Mouse (Mus musculus) urinary bladder, postnatal 14 days (tissue): ENCODE data around the gene Fibp.
"Not testable (repeated sequence)": the region's sequence is repeated elsewhere in the genome, so short reads cannot be mapped to it uniquely, and the experiment has no call there.

ENCODE experiments used
- DNase-seq: peaks from one replicate; pipeline ENCODE4 v3.0.0; 2021; ENCODE audit warnings: low spot score

The Fibp gene

DNA sequence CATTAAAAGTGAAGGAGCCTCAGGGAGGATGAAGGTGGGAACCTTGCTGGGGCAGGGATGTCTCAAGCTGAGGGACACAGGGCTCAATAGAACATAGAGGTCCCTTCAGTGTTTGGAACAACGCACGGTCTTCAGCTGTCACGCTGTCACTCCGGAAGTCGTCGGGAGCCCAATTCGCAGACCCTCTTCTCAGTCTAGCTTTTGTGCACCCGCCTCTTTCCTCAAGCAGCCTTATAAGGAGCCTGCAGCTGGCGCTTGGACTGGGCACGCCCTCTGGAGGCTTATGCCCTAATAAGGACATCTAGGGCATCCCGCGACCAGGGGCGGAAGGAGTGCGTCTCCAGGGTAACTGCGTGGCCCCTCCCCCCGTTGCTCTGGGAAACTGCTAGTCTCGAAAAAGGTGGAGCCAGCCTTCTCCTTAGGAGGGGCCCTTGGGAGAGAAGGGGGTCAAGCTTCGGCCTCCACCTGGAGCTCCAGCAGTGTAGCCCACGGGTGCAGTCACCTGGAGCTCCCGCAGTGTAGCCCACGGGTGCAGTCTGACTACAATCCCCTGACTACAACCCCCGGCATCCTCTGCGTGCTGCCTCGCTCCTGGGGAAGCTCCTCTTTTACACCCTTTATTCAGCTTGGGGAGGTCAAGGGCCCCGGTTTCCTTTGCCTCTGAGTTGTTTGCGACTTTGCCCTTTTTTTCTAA is 28.6 kb downstream of the Fibp start:
- DNase-seq = peak; percentile 98

GRCm38 (mm10) chr19:5489721-5490120 is 29.3 kb downstream of the Fibp start:
- not testable (repeated sequence) for DNase-seq

- DNase-seq = peak; percentile 94
Observed at GRCm38 (mm10) chr19:5490313-5490897, 30.0 kb downstream of the Fibp start, which contains the start of gene Cfl1. TSS of gene Cfl1 (plus strand) at chr19:5490455.

- peak; percentile 82 for DNase-seq
Observed at GRCm38 (mm10) chr19:5490898-5491708, 30.7 kb downstream of the Fibp start.

GRCm38 (mm10) chr19:5492641-5493040 is 32.2 kb downstream of the Fibp start:
- no peak for DNase-seq

GRCm38 (mm10) chr19:5493301-5493721 is 32.9 kb downstream of the Fibp start:
- not testable (repeated sequence) for DNase-seq

- no peak for DNase-seq
Observed at GRCm38 (mm10) chr19:5494314-5494713, 33.9 kb downstream of the Fibp start.

GRCm38 (mm10) chr19:5495353-5496051 is 35.1 kb downstream of the Fibp start:
- no peak for DNase-seq

- DNase-seq = no peak
Observed at GRCm38 (mm10) chr19:5496052-5496370, 35.6 kb downstream of the Fibp start.

- no peak for DNase-seq
Observed at GRCm38 (mm10) chr19:5500330-5500875, 40.0 kb downstream of the Fibp start.

- no peak for DNase-seq
Observed at GRCm38 (mm10) chr19:5503687-5504086, 43.3 kb downstream of the Fibp start, which contains the start of gene 1700020D05Rik. TSS of gene 1700020D05Rik (minus strand) at chr19:5503787.

GRCm38 (mm10) chr19:5510031-5511026 is 49.9 kb downstream of the Fibp start, which contains the start of gene Snx32:
TSS of gene Snx32 (minus strand) at chr19:5510538.
- DNase-seq = peak; percentile 96

GRCm38 (mm10) chr19:5511074-5511632 is 50.7 kb downstream of the Fibp start:
- no peak for DNase-seq

DNA sequence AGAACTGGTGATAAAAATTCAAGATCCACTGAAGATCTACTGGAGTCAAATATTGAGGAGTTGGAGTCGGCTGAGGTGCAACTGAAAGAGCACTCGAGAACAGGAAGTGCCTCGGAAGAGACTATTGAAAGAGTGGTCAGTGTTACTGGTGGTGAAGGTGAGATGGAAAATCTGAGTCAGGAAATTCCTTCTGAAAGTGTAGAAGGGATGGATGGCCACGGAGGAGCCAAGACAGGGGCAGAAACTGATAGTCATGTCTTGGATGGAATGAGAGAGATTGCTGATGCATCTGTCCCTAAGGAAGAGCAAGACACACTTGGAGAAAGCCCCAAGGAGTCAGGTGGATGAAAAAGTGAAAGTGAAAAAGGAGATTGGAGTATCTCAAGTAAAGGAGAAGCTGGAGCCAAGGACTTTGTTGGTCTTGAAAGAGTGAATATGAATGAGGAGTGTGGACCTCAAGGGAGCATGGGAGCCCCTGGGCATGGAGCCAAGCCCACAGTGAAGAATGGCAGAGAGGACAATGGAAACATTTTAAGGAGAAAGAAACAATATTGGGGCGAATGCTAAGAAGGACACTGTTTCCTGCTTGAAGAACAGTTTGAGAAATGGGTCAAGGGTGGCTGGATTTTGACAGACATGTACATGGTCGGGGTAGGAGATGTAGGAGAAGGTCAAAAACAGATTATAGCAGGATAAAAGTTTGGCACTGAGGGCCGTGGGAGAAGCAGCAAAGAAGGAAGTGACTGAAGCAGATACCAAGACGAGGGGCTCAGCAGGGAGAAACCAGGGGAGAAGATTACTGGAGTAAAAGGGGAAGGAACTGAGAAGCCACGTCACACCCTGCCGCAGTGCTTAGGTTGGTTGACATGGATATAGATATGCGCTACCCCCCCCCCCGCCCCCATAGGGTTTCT is 51.9 kb downstream of the Fibp start:
- DNase-seq = no peak

- no peak for DNase-seq
Observed at GRCm38 (mm10) chr19:5513005-5513349, 52.6 kb downstream of the Fibp start.
